Mouse (Mus musculus): ENCODE measurements around the gene Ackr3.

The Ackr3 gene

GRCm38 (mm10) chr1:90227684-90228322 lies 24.0 kb downstream of the Ackr3 start:
- DNase-seq (ENCODE audit: extremely low read depth, low read depth), result no peak

- no peak for DNase-seq (ENCODE audit: extremely low read depth, low read depth)
These were observed 24.5 kb downstream of the Ackr3 start for GRCm38 (mm10) chr1:90228323-90228697.

- no peak for DNase-seq (ENCODE audit: extremely low read depth, low read depth)
These were observed 26.8 kb downstream of the Ackr3 start for GRCm38 (mm10) chr1:90230611-90231010.

GRCm38 (mm10) chr1:90231591-90232490 lies 28.1 kb downstream of the Ackr3 start:
- no peak for DNase-seq (ENCODE audit: extremely low read depth, low read depth)

GRCm38 (mm10) chr1:90232491-90232885 lies 28.7 kb downstream of the Ackr3 start:
- no peak for DNase-seq (ENCODE audit: extremely low read depth, low read depth)

- no peak for DNase-seq (ENCODE audit: extremely low read depth, low read depth)
These were observed 30.9 kb downstream of the Ackr3 start for GRCm38 (mm10) chr1:90234620-90235054.

- DNase-seq (ENCODE audit: extremely low read depth, low read depth), result no peak
These were observed 32.9 kb downstream of the Ackr3 start for GRCm38 (mm10) chr1:90236640-90237039.

- DNase-seq (ENCODE audit: extremely low read depth, low read depth), result no peak
These were observed 34.5 kb downstream of the Ackr3 start for GRCm38 (mm10) chr1:90238095-90238888.

- DNase-seq (ENCODE audit: extremely low read depth, low read depth), result no peak
These were observed 35.8 kb downstream of the Ackr3 start for GRCm38 (mm10) chr1:90239336-90240225.

GRCm38 (mm10) chr1:90240287-90240686 lies 36.5 kb downstream of the Ackr3 start:
- no peak for DNase-seq (ENCODE audit: extremely low read depth, low read depth)

GRCm38 (mm10) chr1:90242444-90242989 lies 38.7 kb downstream of the Ackr3 start:
- no peak for DNase-seq (ENCODE audit: extremely low read depth, low read depth)

- DNase-seq (ENCODE audit: extremely low read depth, low read depth), result no peak
These were observed 40.8 kb downstream of the Ackr3 start for GRCm38 (mm10) chr1:90244537-90244936.

- DNase-seq (ENCODE audit: extremely low read depth, low read depth), result no peak
These were observed 41.8 kb downstream of the Ackr3 start for GRCm38 (mm10) chr1:90245533-90245932.

- no peak for DNase-seq (ENCODE audit: extremely low read depth, low read depth)
These were observed 42.3 kb downstream of the Ackr3 start for GRCm38 (mm10) chr1:90246035-90246434.

- no peak for DNase-seq (ENCODE audit: extremely low read depth, low read depth)
These were observed 43.0 kb downstream of the Ackr3 start for GRCm38 (mm10) chr1:90246800-90247199.

GRCm38 (mm10) chr1:90247234-90247633 lies 43.5 kb downstream of the Ackr3 start:
- DNase-seq (ENCODE audit: extremely low read depth, low read depth), result no peak

GRCm38 (mm10) chr1:90247756-90248541 lies 44.2 kb downstream of the Ackr3 start:
- DNase-seq (ENCODE audit: extremely low read depth, low read depth), result no peak

- DNase-seq (ENCODE audit: extremely low read depth, low read depth), result no peak
These were observed 45.4 kb downstream of the Ackr3 start for GRCm38 (mm10) chr1:90248966-90249735.

GRCm38 (mm10) chr1:90250419-90250818 lies 46.6 kb downstream of the Ackr3 start:
- no peak for DNase-seq (ENCODE audit: extremely low read depth, low read depth)
